Mouse (Mus musculus) heart, postnatal 0 days (tissue): ENCODE measurements around the gene Sec61a1.

Source experiments
- CTCF ChIP-seq: IDR thresholded peaks from 2 replicates; pipeline ENCODE4 v1.5.1; 2016; ENCODE audit warnings: antibody characterized with exemption, control low read depth, low read depth
- EP300 ChIP-seq: IDR thresholded peaks from 2 replicates; pipeline ENCODE4 v1.6.1; 2016; ENCODE audit warnings: antibody characterized with exemption, low read depth

DNA sequence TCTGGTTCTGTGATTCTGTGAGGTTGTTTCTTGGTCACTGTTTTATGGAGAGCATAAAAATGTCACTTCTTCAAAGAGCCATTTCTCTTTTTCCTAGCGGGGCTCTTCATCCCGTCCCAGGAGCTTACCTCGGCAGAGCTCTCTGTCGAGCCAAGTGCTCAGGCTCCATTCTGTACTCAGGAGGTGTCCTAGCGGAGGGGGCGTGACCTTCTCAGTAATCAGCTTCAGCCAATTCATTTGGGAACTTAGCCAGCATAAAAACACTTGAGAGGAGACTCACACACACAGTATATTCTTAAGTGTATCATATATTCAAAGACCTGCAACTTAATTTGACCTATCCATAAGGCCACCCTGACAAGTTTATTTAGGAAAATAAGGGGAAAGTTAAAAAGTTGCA, 38.3 kb downstream of the Sec61a1 start:
- no peak for TF ChIP-seq CTCF
- no peak for TF ChIP-seq EP300
